Mouse (Mus musculus) spleen, postnatal 14 days (tissue): ENCODE measurements around the gene Gcnt1.

Experiments used
- DNase-seq, 2 experiments: peaks; one replicate each; pipeline ENCODE4 v3.0.0; 2021 to 2022; ENCODE audit warnings: low spot score in 2 of 2

Gcnt1 gene

DNA sequence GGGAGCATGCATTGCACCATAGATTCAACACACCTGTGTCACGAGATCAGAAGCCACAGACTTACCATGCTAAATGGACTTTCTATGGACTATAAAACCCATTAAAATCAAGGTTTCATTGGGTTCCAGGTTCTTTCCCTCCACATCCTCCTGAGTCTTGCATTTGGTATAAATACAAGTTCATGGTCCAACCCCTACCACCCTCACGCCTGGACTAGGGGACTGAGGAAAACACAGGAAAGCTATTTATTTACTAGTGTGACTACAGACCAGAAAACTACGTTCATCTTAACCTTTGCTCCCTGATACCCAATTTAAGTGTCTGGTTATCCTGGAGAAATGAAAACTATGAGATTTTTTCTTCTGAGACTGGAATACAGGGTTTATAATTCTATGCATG lies at the start of gene Gcnt1:
TSS of gene Gcnt1 (minus strand) at position 144 of the 400 bp plus-strand sequence.
- no peak for DNase-seq

DNA sequence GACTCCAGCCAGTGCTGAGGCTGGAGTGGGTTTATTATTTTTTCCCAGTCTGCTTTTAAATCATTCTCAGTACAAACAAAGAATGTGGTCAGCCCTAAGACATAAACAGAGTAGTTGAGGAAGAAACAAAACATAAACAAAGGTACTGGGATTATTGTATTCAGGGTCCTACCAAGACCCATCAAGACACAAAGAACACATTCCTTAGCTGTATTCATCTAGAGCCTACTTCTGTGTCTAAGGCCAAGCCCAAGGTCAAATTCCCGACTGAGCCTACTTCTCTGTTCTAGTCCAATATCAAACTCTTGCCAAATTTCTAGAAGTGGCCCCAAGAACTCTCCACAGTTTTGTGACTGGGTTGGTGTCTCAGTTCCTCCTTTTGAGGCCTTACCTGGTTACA lies 45.2 kb upstream of the Gcnt1 start:
- DNase-seq, result no peak

DNA sequence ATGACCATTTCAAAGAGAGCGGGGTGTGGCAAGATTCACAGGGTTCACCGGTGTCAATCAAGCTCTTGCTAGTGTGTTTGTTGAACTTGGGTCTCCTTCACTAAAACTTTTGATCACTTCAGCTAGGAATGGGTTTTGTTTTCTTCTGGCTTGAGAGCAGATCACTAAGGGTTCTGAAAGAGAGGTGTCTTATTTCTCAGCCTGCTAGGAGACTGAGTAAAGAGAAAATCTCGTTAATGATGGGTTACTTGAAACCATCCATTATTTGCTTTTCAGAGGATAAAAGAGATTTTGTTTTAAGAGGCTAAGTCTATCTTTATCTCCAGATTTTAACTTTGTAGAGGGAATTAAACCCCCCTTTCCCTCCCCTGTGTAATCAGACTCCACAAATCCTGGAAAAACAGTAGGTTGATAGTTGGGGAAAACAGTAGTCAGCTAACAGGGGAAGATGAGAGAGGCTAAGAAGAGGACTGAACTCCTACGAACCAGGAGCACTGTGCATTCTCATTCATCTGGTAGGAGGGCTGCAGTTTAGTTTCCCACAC lies 40.3 kb upstream of the Gcnt1 start:
- no peak for DNase-seq

DNA sequence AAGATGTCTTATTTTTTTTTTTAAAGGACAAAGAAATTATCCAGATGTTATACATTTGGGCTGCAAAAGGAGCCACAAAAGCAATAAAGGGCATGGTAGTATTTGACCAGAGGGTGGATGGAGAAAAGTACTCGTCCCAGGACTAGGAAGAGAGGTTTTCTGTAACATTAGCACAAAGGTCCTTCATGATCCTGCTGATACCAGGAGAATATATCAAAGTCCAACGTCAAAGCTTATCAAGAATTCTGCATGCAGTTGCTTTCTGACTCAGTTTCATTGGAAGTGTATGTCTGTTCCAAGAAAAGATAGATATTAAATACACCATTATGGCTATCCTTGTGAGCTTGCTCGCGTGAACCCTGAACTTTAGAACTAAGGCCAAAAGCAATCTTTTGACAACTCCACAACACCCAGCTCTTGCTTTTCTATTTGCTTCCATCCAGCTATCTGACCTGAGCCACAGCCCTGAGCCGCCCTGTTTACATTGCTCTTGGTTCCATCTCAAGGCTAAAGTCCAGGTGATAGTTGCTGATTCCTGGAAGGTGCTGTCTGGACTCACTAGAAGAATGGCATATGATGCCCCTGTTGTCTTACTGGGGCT lies 37.9 kb upstream of the Gcnt1 start:
- DNase-seq, result no peak

DNA sequence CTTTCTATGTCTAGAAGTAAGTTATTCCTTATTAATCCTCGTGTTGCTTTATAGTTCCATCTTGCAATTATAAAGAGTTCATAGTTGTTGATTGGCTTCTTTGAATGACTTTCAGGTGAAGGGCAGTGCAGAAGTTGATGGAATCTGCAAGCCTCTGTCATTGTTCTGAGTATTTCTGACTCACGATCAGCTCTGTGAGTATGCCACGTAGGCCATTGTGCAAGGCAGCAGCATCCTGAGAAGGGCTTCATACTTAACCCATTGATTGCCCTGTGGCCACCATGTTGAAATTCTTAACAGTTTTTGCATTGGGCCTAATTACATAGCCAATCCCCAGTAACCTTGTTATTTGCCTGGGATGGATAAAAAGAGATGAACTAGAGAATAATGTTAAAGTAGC lies 36.7 kb upstream of the Gcnt1 start:
- no peak for DNase-seq

DNA sequence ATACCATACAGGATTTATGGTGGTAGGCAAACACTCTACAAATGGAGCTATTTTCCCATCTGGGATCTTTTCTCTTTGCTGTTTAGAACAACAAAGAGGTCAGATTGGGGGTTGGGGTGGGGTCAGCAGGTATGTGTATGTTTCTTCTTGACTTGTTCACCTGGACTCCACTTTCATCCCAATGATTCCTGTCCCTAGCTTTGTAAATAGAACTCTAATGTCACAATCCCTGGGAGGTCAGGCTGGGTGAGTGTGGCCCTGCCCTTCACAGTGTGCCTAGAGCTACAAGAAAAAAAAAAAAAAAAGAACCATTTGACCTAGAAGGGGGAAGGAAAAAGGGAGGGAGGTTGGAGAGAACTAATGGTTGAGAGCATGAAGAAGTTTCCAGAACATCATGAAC lies 35.9 kb upstream of the Gcnt1 start:
- no peak for DNase-seq

DNA sequence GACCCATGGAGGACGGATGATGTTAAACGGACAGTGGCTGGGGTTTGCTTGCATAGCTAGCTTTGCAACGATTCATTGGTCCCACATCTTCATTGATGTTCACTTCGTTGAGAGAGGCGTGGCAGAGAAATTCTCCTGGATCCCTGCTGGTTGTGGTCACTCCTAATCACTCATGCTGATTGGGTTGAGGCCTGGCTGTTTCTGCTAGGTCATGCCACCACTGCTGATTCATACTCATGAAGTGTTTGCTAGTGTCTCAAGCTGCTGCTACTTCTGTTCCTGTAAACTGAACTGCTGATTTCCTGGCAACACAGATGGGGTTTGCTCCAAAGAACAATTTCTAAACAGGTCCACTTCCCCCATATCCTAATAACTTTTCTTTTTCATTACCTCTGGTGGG lies 34.2 kb upstream of the Gcnt1 start:
- DNase-seq, result no peak

DNA sequence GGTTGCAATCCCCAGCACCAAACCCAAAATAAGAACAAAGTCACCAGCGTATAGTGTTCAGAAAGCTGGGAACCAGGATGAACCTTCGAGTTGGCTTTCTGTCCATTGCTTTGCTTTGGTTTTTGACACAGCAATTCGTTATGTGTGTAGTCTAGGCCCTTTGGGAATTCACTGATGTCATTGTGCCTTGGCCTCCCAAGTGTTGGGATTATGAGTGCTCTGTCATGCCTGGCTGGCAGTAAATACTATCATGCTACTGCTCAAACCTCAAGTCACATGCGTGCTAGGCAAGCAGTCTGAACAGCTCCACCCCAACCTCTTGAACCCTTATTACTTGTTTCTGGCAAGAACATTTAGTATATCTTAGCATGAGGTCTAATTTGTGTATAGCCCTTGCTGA lies 30.5 kb upstream of the Gcnt1 start:
- no peak for DNase-seq

DNA sequence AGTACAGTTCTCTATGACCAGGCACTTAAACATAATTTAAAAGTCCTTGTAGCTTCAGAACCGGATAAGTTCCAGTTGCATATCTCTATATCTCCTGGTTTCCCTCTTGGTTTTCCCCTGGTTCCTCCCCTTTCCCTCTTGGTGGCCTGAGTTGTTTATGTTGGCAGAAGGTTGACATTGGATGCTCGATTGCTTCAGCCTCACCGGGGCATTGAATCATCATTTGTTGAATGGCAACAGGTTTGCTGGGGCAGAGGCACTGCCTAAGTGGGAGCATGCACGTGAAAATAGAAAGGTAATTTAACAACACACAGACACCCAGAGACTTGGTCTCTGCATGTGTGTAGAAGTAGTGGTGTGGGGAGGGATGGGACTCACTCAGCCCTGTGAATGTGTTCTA lies 27.9 kb upstream of the Gcnt1 start:
- no peak for DNase-seq

DNA sequence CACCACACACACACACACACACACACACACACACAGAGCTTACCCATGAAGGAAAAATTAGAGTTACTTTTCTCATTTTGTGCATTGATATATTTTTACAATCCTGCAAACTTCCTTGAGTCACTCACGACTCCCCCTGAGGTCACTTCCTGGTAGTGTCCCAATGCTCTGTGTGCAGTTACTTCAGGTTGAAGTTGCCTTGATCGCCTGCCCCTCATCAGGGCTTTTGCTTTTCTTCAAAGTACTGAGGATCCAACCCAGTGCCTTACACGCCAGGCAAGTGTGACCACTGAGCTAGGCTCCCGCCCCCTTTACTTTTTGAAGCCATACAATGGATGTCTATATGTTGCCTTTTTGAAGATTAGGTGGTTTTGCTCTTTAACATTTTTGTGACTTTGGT lies 27.3 kb upstream of the Gcnt1 start:
- no peak for DNase-seq

DNA sequence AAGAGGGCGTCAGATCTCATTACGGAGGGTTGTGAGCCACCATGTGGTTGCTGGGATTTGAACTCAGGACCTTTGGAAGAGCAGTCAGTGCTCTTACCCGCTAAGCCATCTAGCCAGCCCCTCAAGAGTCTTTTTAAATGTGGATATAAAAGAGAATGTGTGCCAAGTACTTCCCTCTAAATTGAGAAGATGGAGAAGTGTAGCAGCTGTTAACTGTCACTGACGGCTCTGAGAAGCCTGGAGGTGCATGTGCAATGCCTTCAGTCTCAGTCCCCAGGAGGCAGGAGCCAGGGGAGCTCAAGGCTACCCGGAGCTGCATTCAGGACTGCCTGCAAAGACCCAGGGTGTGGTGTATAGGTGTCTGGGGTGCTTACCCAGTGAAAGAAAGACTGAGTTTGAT lies 25.3 kb upstream of the Gcnt1 start:
- DNase-seq, result no peak

DNA sequence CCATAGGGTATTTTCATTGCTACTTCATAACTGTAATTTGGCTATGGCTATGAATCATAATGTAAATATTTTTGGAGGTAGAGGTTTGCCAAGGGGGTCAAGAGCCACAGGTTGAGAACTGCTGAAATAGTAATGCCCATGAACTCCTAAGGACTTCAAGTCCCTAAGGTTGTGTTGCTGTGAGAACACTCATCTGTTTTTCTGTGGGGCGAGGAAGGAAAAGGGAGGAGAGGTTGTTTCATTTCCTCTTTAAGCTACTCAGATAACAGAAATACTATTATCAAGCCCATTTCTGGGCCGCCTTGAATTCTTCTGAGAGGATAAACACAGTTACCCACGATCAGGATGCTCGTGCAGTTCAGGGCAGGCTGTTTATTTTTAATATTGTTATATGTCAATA lies 24.2 kb upstream of the Gcnt1 start:
- DNase-seq, result no peak

DNA sequence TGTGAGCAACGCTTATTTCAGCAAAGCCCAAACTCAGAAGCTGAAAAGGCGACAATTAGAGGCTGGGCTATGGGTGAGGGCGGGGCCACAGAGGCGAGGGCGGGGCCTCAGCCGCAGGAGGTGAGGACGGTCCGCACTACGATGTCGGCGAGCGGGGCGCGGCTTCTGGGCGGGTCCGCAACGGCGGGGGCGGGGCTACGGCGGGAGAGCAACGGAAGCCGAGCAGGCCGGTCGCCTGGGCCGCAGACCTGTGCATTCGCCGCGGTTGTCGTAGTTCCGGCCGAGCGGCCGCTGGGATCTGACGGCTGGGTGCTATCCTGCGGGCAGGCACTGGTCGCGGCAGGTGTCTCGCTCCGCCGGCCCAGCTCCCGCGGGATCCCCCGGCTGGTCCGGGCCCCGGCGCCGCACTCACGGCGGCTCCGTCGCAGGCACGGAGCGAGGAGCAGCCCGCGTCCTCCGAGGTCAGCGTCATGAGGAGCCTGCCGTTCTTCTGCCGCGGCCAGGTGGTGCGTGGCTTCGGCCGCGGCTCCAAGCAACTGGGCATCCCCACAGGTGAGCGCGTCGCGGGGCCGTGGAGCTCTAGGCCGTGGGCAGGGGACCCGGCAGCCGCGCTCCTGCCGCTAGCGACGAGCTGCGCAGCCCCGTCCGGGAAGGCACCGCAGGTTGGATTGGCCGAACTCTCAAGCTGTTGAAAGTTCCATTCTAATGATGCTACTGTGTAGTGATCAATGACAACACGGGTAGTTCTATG lies 21.4 kb upstream of the Gcnt1 start, which contains the start of gene Rfk:
TSS of gene Rfk (plus strand) at position 203 of the 751 bp plus-strand sequence.
- DNase-seq, result peak; percentile 93 to 94

DNA sequence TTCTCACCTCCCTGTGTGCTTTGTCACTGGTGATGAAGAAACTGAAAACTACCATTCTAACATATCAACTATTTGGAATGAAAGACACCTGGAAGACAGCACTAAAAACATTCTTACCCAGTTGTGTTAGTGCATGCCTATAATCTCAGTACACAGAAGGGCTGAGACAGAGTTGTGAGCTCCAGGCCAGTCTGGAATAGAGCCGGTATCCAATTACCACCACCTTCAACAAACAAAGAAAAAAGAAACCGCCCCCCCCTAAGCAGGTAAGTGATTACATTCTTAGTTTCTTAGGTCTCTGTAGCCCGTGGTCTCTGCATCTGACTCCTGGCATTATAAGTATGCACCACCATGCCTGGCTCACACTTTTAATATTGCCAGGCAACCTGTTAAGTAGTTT lies 20.2 kb upstream of the Gcnt1 start:
- no peak for DNase-seq

DNA sequence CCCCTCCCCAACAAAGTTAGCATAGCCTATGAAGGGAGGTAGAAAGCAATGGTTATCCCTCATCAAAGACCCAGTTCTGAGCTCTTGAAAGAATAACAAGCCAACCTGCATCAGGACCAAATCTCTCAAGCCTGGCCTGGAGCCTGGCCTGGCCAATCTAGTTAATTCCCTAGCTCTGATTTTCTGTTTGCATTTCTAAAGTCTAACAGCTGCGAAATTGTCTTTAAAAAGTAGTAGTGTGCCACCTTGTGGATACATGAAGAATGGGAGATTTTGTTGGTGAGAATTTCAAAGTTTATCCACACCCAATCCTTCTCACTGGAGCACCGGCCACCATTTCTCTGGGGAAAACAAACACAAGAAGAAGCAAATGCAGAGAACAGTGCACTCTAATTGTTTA lies 15.8 kb upstream of the Gcnt1 start:
- no peak for DNase-seq

DNA sequence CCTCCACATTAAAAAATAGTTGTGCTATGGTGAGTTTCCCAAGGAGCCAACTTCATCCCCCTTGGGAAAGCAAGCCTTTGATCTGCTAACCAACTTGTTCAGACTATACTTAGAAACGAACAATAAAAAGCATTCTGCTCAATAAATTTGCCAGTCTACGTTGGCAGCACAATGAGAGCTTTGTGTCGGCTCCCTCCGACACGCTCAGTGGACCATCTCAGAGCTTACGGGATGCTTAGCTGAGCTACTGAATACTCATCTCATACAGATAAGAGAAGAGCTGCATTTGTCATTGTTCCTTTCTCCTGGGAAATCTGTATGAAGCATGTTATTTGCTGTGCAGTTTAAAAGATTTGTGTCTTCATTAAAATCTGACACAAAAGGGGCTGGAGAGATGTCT lies 13.8 kb upstream of the Gcnt1 start:
- no peak for DNase-seq

DNA sequence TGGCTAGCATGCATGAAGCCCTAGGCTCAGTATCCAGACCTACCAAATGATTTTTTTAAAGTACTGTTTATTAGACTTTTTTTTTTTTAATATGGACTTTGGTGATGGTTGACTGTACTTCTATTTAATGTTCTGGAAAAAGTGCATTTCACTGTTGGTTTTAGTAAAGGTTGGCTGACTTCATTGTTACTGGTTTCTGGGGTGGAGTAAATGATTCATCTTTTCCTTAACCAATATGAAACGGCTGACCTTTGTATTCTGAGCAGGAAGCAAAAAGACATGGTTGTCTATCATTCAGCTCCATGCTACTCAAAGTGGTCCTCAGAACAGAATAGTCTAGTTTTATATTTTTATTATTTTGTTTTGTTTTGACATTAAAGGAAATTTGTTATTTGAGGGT lies 12.8 kb upstream of the Gcnt1 start:
- no peak for DNase-seq

DNA sequence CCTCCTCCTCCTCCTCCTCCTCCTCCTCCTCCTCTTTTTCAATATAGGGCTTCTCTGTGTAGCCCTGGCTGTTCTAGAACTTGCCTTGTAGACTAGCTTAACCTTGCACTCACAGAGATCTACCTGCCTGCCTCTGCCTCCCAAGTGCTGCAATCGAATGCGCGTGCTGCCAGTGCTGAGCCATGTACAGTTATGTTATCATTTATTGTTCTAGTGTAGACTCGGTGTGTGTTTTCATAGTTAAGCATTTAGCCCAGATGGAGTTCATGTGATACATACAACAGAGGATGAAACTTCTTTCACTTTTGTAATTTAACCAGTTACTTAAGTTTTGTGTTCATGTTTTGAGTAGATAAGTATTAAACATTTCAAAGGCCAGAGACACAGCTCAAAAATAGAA lies 12.4 kb upstream of the Gcnt1 start:
- no peak for DNase-seq

DNA sequence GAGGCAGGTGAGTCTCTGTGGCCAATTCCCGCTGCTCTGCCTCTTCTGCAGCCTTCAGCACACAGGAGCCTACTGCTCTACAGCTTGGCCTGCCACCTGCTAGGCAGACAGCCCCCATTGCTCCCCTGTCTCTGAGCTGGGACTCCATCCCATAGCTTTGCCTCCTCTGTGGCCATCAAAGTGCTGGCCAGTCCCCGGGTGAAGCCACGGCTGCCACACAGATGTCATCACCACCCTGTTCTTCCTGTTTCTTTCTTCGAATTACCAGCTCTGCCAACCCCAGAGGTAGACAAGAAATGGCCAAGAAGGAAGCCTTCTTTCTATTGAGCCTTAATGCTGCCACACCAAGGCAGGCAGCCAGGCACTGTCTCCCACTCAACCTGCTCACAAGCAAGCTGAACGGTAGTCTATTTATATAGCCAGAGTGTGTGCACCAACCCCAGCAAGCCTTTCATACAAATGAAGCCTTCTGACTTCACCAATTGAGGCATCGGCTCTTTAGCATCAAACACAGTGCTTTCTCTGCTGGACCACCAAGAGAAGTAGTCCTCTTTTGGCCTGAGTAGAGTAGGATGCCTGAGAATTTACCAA lies 10.3 kb upstream of the Gcnt1 start:
- DNase-seq, result no peak

DNA sequence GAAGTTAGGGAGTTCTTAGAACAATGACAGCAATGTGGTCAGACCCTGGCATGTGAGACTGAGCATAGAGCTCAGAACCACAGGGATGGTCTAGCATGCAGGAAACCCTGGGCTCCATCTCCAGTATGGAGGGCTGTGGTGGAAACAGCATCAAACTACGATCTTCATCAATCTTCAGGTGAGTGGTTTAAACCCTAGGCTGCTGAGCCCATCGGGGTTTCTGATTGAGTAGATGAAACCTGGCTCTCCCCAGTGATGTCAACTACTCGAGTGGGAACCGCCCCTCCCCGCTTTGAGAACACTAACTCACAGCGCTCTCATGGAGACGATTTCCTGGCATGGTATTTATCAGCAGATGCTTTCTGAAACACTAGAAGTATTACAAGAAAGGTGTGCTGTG lies 7.9 kb upstream of the Gcnt1 start:
- no peak for DNase-seq

DNA sequence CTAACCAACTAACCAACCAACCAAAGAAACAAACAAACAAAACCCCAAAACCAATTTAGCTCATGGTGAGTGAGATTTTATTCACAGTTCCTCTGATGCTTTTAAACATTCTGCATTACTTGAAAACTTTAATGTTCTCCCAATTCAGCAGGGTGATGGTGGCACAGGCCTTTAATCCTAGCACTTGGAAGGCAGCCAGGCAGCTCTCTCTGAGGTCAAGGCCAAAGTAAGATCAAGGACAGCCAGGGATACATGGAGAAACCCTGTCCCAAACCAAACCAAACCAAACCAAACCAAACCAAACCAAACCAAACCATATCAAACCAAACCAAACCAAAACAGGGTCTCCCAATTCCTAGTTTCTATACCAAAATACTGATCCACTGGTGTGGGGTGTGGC lies 6.2 kb upstream of the Gcnt1 start:
- no peak for DNase-seq

DNA sequence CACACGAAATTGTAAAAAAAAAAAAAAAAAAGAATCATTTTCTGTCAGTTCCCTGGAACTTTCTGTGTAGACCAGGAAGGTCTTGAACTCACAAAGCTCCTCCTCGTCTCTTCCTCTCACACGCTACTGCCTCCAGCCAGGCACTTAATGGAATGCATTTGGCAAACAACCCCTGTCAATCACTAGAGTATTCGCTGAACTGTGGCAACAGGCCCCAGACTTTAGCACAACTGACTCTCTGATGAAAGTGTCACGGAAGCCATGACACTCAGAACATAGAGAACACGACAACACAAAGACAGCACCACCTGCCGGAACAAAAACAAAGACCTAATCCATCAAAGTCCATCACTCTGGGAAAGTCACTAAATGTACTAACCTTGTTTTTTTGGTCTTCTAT lies 3.1 kb downstream of the Gcnt1 start:
- DNase-seq, result no peak

DNA sequence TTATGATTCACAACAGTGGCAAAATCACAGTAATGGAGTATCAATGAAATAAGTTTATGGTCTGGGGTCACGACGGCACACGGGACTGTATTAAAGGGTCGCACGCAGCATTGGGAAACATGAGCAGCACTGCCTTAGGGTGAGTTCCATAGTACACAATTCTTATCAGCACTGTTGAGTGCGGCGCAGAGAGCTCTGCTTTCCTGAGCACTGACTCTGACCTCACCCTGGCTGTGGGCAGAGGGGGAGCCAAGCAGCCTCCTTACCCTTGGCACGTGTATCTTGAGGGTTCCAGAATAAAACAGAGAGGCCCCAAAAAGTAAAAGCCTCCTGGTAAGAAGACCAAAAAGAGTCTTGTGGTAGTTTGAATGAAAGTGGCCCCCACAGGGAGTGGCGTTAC lies 4.1 kb downstream of the Gcnt1 start:
- DNase-seq, result no peak
